Mouse (Mus musculus) c-Kit-positive CD71-negative TER-119-negative erythroid progenitor cells, embryonic 14.5 days (primary cell): Measurements from ENCODE around the gene Mroh7.

Experiments
- DNase-seq: peaks from one replicate; pipeline ENCODE4 v3.0.0-alpha.2; 2013; ENCODE audit warnings: low read depth

The Mroh7 gene

GRCm38 (mm10) chr4:106693841-106694430 lies 36.8 kb downstream of the Mroh7 start:
- DNase-seq, result no peak

DNA sequence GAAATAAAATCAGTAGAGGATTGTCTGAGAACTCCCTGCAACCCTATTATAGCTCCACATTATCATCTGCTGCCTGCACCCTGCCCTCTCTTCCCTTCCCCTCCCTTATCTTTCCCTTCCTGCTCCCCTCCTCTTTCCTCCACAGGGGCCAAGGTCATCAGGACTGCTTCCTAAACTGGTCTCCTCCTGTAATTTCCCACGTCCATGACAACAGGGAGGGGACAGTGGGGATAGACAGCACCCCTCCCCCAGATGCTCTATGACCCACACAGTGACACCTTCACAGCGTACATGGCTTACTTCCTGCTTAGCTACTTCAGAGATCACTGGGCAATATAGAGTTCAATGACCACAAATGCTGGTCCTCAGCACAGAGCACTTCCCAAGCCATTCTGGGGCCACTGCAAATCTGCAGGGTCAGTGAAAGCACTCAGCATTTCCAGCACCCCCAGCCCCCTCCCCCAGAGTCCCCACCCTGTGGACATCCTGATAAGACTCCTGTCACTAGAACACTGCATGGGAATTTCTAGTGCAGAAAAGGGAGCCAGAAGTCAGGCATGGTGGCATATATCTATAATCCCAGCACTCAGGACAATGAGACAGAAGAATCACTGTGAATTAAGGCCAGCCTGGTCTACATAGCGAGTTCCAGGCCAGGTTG lies 42.0 kb downstream of the Mroh7 start:
- no peak for DNase-seq

DNA sequence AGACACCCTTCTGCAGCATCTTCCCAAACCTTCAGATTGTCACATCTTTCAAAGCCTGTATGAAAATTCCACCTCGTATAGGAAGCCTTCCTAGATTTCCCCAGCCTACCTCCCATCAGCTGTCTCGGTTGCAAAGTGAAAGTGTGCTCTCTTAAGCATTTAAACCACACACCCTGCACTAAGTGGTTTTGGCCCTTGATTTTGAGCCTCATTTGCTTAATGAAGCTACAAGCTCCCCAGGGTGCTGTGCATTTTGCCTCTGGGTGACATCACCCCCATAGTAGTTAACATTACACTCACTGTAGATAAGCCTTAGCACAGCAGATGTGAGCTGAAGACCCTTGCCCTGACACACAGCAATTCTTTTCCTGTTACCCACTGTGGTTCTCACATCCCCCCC lies 49.8 kb downstream of the Mroh7 start:
- no peak for DNase-seq

DNA sequence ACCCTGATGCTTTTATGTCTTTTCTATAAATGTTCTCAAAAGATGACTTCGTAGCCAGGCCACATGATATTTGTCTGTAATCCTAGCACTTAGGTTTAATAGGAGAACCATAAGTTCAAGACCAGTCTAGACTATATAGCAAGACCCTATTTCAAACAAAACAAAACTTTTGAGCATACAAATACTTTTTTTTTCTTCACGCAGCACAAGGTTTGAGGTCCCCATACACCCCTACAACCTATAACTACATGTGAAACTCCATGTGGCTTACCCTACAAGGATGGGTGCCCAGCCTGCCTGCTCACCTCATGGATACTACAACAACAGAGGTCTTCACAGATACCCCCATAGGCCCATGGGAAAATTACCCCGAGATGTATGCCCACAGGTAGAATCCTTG lies 51.6 kb downstream of the Mroh7 start:
- DNase-seq, result no peak

- DNase-seq, result peak; percentile 93
Observed at GRCm38 (mm10) chr4:106678442-106679118, 52.1 kb downstream of the Mroh7 start, which contains the start of gene Ttc4. Gene Ttc4, minus strand, starts transcription at chr4:106678944.

- no peak for DNase-seq
Observed at GRCm38 (mm10) chr4:106676749-106677148, 54.0 kb downstream of the Mroh7 start.

- DNase-seq, result no peak
Observed at GRCm38 (mm10) chr4:106666546-106666945, 64.2 kb downstream of the Mroh7 start.

- DNase-seq, result no peak
Observed at GRCm38 (mm10) chr4:106665673-106666072, 65.1 kb downstream of the Mroh7 start.

DNA sequence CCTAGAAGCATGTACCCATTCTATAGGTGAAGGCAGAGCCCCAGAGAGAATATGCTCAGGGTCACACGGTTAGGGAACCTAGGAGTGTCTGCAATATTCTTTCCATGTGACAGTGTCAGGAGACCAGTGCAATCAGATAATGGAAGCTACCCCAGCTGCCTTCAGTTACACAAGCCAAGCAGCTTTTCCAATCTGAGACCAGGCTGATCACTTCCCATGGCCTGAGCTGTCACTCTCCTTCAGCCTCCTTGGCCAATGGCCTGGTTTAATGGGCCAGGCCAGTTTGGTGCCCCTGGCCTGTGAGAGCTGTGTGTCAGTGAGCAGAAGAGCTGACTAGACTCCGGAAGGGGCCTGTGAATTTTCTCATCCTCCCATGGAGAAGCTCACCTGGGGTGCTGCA lies 65.5 kb downstream of the Mroh7 start:
- no peak for DNase-seq

GRCm38 (mm10) chr4:106664697-106665096 lies 66.0 kb downstream of the Mroh7 start:
- no peak for DNase-seq

DNA sequence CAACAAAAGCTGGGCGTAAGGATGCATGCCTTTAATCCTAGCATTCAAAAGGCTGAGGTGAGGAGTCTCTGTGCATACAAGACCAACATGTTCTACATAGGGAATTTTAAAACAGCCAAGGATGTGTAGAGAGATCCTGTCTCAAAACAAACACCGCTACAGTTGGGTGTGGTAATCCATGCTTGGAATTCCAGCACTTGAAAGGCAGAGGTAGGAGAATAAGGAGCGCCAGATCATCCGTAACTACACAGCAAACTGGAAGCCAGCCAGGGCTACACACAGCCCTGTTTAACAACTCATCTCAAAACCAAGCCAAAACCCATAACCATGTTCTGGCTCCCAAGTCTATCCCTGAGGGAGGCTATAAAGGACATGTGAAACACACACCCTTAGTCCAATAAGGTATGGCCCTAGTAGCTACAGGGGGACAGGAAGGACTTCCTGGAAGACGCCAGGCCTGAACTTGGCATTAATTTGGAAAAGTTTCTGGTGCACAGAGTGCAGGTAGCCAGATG lies 66.7 kb downstream of the Mroh7 start:
- no peak for DNase-seq

- DNase-seq, result no peak
Observed at GRCm38 (mm10) chr4:106655681-106656080, 75.0 kb downstream of the Mroh7 start.

DNA sequence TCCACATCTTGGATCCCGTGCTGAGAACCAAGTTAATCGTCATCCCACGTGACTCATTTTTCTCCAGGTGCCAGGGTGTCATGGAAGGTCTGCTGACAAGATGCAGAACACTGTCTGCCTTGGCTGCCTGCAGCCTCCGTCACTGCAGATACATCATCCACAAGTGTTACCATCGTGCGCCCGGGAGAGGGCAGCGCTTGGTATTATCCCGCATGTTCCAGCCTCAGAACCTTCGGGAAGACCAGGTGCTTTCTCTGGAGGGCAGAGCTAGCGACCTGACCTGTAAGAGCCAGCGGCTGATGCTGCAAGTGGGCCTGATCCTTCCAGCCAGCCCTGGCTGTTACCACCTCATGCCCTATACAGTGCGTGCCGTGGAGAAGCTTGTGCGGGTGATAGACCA lies 77.7 kb downstream of the Mroh7 start:
- DNase-seq, result no peak

GRCm38 (mm10) chr4:106652546-106652945 lies 78.2 kb downstream of the Mroh7 start:
- no peak for DNase-seq

- DNase-seq, result peak; percentile 95
Observed at GRCm38 (mm10) chr4:106650833-106651527, 79.7 kb downstream of the Mroh7 start, which contains the start of gene Pars2. Gene Pars2, plus strand, starts transcription at chr4:106651069.

- no peak for DNase-seq
Observed at GRCm38 (mm10) chr4:106647137-106647536, 83.6 kb downstream of the Mroh7 start.

DNA sequence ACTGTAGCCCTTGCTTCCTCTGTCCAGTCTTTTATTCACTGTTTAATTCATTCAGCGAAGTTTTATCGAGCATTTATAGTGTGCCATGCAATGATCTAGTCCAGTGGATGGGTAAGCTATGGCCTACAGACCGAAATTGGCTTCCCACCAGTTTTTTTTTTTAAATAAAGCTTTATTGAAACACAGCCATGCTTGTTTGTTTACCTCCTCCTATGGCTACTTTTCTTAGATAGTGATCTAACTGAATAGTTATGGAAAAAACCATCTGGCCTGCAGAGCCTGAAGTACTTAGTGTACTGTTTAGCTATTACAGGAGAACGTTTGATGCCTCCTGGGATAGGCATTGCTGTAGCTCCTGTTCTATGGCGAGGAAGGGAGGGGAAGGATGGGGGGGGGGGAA lies 84.9 kb downstream of the Mroh7 start:
- DNase-seq, result no peak

- no peak for DNase-seq
Observed at GRCm38 (mm10) chr4:106644218-106644610, 86.5 kb downstream of the Mroh7 start.

DNA sequence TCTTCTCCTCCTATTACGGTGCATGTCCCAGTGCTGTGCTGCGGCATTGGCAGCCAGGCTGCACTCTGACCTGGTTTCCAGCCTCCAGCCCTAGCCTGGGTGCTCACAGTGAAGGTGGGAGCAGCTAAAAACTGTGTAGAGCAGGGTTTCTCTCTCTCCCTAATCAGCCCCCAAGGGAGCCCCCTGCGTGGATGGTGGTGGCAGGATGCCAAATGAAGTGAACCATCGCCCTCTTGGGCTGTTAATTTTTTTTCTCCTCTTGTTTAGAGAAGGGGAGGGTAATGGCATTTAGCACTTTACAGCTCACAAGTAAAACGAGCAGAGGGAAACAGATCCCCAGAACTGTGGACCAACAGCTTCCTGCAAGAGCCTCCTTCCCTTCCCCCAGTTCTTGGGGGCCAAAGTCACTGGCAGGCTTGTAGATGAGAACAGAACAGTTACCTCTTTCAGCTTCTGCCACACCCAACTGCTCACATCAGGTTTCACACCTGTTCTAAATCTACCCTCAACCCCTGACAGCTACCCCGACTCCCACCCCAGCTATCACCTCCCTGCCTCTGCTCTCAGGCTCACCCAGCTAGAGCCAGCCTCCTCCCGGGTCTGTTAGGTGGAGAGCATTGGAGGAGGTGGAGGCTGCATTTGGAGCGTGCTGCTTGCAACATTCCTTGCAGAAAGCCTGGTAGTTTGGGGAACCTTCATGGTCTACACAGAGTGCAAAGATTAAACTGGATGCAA lies 87.1 kb downstream of the Mroh7 start:
- DNase-seq, result no peak

- DNase-seq, result no peak
Observed at GRCm38 (mm10) chr4:106634086-106634479, 96.6 kb downstream of the Mroh7 start.

- DNase-seq, result no peak
Observed at GRCm38 (mm10) chr4:106633281-106634085, 97.2 kb downstream of the Mroh7 start.
